Mouse (Mus musculus) liver, embryonic 14.5 days (tissue): ENCODE results near the gene Usp47. TPM values are rescaled to one million over a fixed set of nuclear protein-coding genes. Genes with fewer than 3 reads are reported as not detected.
"Not testable (repeated sequence)": the region's sequence is repeated elsewhere in the genome, so short reads cannot be mapped to it uniquely, and the experiment has no call there.

ENCODE experiments used
- ATAC-seq: fragments of 200-750 bp; cut with Nextera tagmentation; 2 replicates; pipeline ENCODE4 v1.8.0; 2017; ENCODE audit warnings: moderate number of reproducible peaks, mild to moderate bottlenecking, moderate library complexity; ENCODE audit not compliant: insufficient read depth
- DNase-seq, 3 experiments: peaks; one replicate each; pipeline ENCODE4 v3.0.0-alpha.2; 2012 to 2013; ENCODE audit warnings: low read depth in 3 of 3, low spot score in 3 of 3
- H3K27ac ChIP-seq: fragments of 300-500 bp; sonication (generic); 2 replicates; pipeline ENCODE4 v1.5.1; 2014; ENCODE audit warnings: moderate library complexity, mild to moderate bottlenecking, control low read depth, inconsistent platforms
- H3K27me3 ChIP-seq: fragments of 300-500 bp; sonication (generic); 2 replicates; pipeline ENCODE4 v1.6.1; 2014; ENCODE audit warnings: mild to moderate bottlenecking, low read length, moderate library complexity; ENCODE audit not compliant: control insufficient read depth, insufficient read depth
- H3K36me3 ChIP-seq: fragments of 300-500 bp; sonication (generic); replicated peaks from 2 replicates; pipeline ENCODE4 v1.6.1; 2014; ENCODE audit warnings: low read depth; ENCODE audit not compliant: control insufficient read depth, insufficient read depth
- H3K4me1 ChIP-seq, 2 experiments: fragments of 200-500 bp in 1 of 2; fragments of 300-500 bp in 1 of 2; sonication (generic) in 1 of 2; replicated peaks; 2 replicates each; pipeline ENCODE4 v1.6.1; 2012 to 2014; ENCODE audit warnings: antibody characterized with exemption in 1 of 2, inconsistent platforms in 1 of 2, low read length in 1 of 2; ENCODE audit not compliant: control insufficient read depth in 2 of 2, insufficient read depth in 2 of 2
- H3K4me2 ChIP-seq: fragments of 300-500 bp; sonication (generic); 2 replicates; pipeline ENCODE4 v1.6.1; 2014; ENCODE audit warnings: low read depth, mild to moderate bottlenecking, control low read depth, moderate library complexity
- H3K4me3 ChIP-seq, 2 experiments: fragments of 200-500 bp in 1 of 2; fragments of 300-500 bp in 1 of 2; sonication (generic) in 1 of 2; 2 replicates each; pipeline ENCODE4 v1.5.1; 2012 to 2014; ENCODE audit warnings: low read depth in 2 of 2, low read length in 2 of 2, mild to moderate bottlenecking in 2 of 2, control low read depth in 1 of 2, inconsistent platforms in 1 of 2, moderate library complexity in 1 of 2; ENCODE audit not compliant: insufficient read depth in 1 of 2
- H3K9ac ChIP-seq: fragments of 300-500 bp; sonication (generic); replicated peaks from 2 replicates; pipeline ENCODE4 v1.6.1; 2014; ENCODE audit warnings: mild to moderate bottlenecking, control low read depth, moderate library complexity
- H3K9me3 ChIP-seq: fragments of 300-500 bp; sonication (generic); 2 replicates; pipeline ENCODE4 v1.6.1; 2016; ENCODE audit warnings: low read length, mixed read lengths; ENCODE audit not compliant: control insufficient read depth
- CTCF ChIP-seq: IDR thresholded peaks from 2 replicates; pipeline ENCODE4 v1.5.1; 2016; ENCODE audit warnings: antibody characterized with exemption, low read depth, control low read depth
- EP300 ChIP-seq: IDR thresholded peaks from 2 replicates; pipeline ENCODE4 v1.6.1; 2016; ENCODE audit warnings: antibody characterized with exemption, low read depth
- WGBS: fragments of 180-500 bp; shearing (Covaris S2); extraction: QIAGEN DNeasy Blood & Tissue Kit; methylation state at CpG from one replicate; pipeline ENCODE4 v1.1.7; 2014; ENCODE audit not compliant: insufficient replicate concordance; 5-methylcytosine and 5-hydroxymethylcytosine counted together
- polyA plus RNA-seq, 2 experiments: library from polyadenylated mRNA; depleted of rRNA in 1 of 2; stranded (reverse) in 1 of 2; unstranded in 1 of 2; fragments of >200 nt; fragmentation: Nextera tagmentation in 1 of 2; extraction: Ambion mirVana in 1 of 2; gene quantifications; 2 replicates each; pipeline versions ENCODE4 v1.2.1 to v1.2.3; 2012 to 2014

The Usp47 gene
- polyA plus RNA-seq, 2 experiments, result 11.4 to 20.3 TPM

- no peak overlapping the region for H3K9ac ChIP-seq
- 78% methylated on average over 5 of the region's 5 CpGs for WGBS
- no peak overlapping the region for H3K4me3 ChIP-seq
- H3K4me1 ChIP-seq, result no peaks in the 10 kb centered on the region
- ATAC-seq, result no peak
- no peak overlapping the region for H3K27ac ChIP-seq
- peaks cover 8% of the 10 kb centered on the region for H3K36me3 ChIP-seq
- TF ChIP-seq EP300 (no peak), CTCF (no peak)
- no peak for DNase-seq
- no peak overlapping the region for H3K4me2 ChIP-seq
- no peaks in the 10 kb centered on the region for H3K27me3 ChIP-seq
- no peaks in the 10 kb centered on the region for H3K9me3 ChIP-seq
Measured at GRCm38 (mm10) chr7:112074868-112075267, 51.6 kb downstream of the Usp47 start.

GRCm38 (mm10) chr7:112082636-112083035 lies 59.3 kb downstream of the Usp47 start:
- TF ChIP-seq CTCF (no peak), EP300 (no peak)
- DNase-seq (no peak), ATAC-seq (no peak)
- Histone ChIP-seq H3K4me1 (no peaks in the 10 kb centered on the region), H3K27ac (no peak overlapping the region), H3K4me3 (no peak overlapping the region), H3K27me3 (no peaks in the 10 kb centered on the region), H3K9me3 (no peaks in the 10 kb centered on the region), H3K36me3 (peaks cover 16% of the 10 kb centered on the region), H3K9ac (no peak overlapping the region), H3K4me2 (no peak overlapping the region)
- 89% methylated on average over 1 of the region's 1 CpGs for WGBS

DNA sequence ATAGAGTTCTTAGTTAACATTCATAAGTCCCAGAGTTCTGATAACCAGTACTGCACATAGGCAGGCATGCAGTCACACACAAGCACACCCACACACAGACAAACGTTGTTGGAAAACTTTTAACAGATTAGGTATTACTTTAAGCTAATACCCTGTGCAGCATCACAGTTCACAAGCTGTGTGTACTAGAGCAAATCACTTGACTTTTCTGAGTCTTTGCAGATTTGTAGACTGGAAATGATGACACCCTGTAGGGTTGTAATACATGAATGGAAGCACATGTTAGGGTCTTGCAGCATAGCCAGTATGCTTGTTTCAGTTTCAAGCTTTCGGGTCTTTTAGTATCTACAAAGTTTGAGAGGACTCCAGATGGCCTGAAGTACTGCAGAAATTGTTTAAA lies 60.9 kb downstream of the Usp47 start:
- no peak overlapping the region for H3K4me3 ChIP-seq
- H3K36me3 ChIP-seq, result peaks cover 17% of the 10 kb centered on the region
- 70% methylated on average over 2 of the region's 2 CpGs for WGBS
- ATAC-seq (no peak), DNase-seq (no peak)
- H3K9me3 ChIP-seq, result no peaks in the 10 kb centered on the region
- no peak overlapping the region for H3K27ac ChIP-seq
- no peak overlapping the region for H3K9ac ChIP-seq
- H3K27me3 ChIP-seq, result no peaks in the 10 kb centered on the region
- H3K4me2 ChIP-seq, result no peak overlapping the region
- TF ChIP-seq EP300 (no peak), CTCF (no peak)
- no peaks in the 10 kb centered on the region for H3K4me1 ChIP-seq

DNA sequence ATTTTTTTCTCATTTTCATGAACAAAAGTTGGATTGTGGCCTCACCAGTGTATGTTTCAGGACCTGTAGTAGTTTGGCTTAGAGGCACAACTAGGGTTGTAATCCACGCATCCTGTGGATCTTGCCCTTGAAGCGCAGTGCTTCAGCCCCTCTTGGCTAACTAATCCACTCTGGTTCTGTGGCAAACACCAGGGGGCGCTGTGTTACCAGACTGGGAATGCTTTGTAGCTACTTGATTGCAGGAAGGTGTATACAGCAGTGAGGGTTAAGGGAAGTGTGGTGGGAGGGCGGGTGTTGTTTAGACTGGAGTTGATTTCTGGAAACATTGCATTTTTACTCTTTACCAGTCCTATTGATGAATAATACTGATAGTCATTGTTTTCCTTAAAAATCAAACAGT lies 61.8 kb downstream of the Usp47 start:
- no peak overlapping the region for H3K27ac ChIP-seq
- ATAC-seq (no peak), DNase-seq (peak; percentile 51 to 53 (median 52))
- no peaks in the 10 kb centered on the region for H3K4me1 ChIP-seq
- peaks cover 14% of the 10 kb centered on the region for H3K36me3 ChIP-seq
- H3K27me3 ChIP-seq, result no peaks in the 10 kb centered on the region
- WGBS, result 35% methylated on average over 4 of the region's 4 CpGs
- no peaks in the 10 kb centered on the region for H3K9me3 ChIP-seq
- H3K4me2 ChIP-seq, result no peak overlapping the region
- TF ChIP-seq EP300 (no peak), CTCF (peak; percentile 95)
- H3K4me3 ChIP-seq, result no peak overlapping the region
- no peak overlapping the region for H3K9ac ChIP-seq

GRCm38 (mm10) chr7:112086186-112086585 lies 62.9 kb downstream of the Usp47 start:
- Histone ChIP-seq H3K36me3 (peaks cover 20% of the 10 kb centered on the region), H3K9me3 (no peaks in the 10 kb centered on the region), H3K27ac (no peak overlapping the region), H3K27me3 (no peaks in the 10 kb centered on the region), H3K4me2 (no peak overlapping the region), H3K9ac (no peak overlapping the region), H3K4me3 (no peak overlapping the region), H3K4me1 (no peaks in the 10 kb centered on the region)
- ATAC-seq (no peak), DNase-seq (no peak)
- no peak for TF ChIP-seq CTCF
- no peak for TF ChIP-seq EP300
- 81% methylated on average over 2 of the region's 2 CpGs for WGBS

- DNase-seq, H3K4me1 ChIP-seq, H3K4me3 ChIP-seq, H3K9me3 ChIP-seq, ATAC-seq, H3K27ac ChIP-seq, H3K27me3 ChIP-seq, H3K9ac ChIP-seq, H3K4me2 ChIP-seq: not testable (repeated sequence)
- peaks cover 45% of the 10 kb centered on the region for H3K36me3 ChIP-seq
- WGBS, result 87% methylated on average over 4 of the region's 4 CpGs
Measured at GRCm38 (mm10) chr7:112094923-112095322, 71.6 kb downstream of the Usp47 start.
